Mouse (Mus musculus) small intestine, adult 2 months (tissue): Measurements from ENCODE around the gene Slit1.

Experiments
- CTCF ChIP-seq: fragments of 200-500 bp; IDR thresholded peaks from 2 replicates; pipeline ENCODE4 v1.5.1; 2012; ENCODE audit warnings: low read depth, mild to moderate bottlenecking, control low read depth, inconsistent platforms, low read length, moderate library complexity, mixed read lengths; ENCODE audit not compliant: insufficient replicate concordance, insufficient read length; ENCODE audit errors: extremely low read depth
- POLR2A ChIP-seq: fragments of 200-500 bp; IDR thresholded peaks from 2 replicates; pipeline ENCODE4 v1.6.1; 2012; ENCODE audit warnings: low read depth, mild to moderate bottlenecking, control low read depth, inconsistent platforms, low read length, moderate library complexity

- TF ChIP-seq CTCF (no peak), POLR2A (no peak)
Measured at GRCm38 (mm10) chr19:41618771-41619385, 124.6 kb downstream of the Slit1 start.
